Mouse (Mus musculus): Measurements from ENCODE around the gene Gm3055.
"Not testable (repeated sequence)": the region's sequence is repeated elsewhere in the genome, so short reads cannot be mapped to it uniquely, and the experiment has no call there.

The Gm3055 gene

DNA sequence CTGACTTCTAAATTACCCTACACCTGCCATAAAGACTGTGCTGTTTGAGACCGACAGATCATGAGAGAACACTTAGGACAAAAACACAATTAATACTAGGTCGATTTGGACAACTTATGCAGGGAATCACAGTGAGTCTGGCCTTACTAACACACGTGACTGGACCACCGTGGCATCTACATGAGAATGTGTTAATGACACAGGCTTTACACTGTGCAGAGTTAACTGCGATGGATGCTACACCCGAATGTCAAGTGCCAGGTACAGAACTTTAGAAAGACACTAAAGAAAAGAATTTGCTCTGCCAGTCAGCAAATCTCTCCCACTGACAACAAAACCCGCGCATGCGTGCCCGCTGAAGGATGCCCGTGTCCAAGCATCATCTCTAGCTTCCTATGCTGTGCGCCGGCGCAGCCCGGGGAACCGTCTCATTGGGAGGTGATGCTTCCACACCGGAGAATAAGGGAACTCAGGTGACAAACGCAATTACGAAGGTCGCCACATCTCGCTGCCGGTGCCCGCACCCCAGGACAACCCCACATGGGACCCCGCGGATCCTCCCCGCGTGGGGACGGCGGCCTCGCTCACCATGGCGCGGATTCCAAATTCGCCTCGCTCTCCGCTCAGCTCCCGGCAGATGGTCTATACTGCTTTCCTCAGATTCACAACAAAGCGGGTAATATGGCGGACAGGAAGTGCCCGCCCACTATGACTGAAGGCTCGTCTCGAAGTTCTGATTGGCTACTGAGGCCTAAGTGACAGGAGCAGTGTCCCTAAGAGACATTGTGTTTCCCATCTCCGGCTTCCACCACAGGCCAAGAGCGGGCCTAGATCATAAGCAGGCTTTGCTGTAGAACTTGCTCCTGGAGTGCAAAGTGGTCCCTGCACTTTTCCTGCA, at the start of gene Gm3055:
Gene Gm3055, minus strand, starts transcription at position 656 of the 898 bp plus-strand sequence.
- not testable (repeated sequence) for DNase-seq (ENCODE audit: low read depth in 1 of 2, low spot score in 2 of 2)

DNA sequence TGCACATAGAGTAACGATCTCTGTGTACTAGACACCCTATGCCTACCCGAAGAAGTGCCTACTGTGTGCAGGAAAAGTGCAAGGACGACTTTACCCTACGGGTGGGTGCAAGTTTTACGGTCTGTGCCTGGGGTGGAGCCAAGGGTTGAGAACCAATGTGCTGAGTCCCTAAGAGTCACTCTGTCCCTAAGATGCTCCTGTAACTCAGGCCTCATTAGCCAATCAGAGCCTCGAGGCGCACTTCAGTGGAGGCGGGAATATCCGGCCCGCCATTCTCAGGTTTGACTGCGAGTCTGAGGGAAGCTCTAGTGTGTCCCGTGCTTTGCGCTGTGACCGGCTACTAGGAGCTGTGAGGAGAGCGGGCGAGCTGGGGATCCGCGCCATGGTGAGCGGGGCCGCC, 40.9 kb upstream of the Gm3055 start, which contains the start of gene Gm4767:
Gene Gm4767, plus strand, starts transcription at position 288 of the 400 bp plus-strand sequence.
- DNase-seq (ENCODE audit: low read depth in 1 of 2, low spot score in 2 of 2), result not testable (repeated sequence)

DNA sequence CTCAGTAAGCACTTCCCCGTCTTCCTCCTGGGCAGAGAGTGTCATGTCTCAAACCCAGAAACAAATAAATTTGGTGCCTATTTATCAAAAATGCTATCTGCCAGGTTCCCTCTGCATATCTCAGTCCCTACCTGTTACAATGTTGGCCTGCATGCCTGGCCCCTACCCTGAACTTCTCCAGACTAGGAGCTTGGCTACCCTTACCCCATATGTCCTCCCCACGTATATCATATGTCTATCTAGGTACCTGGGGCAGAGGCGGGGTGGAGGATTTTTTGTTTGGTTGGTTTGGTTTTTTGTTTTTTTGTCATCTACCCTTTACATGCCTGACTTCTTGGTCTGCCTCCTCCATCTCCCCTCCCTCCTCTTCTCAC, 430 bp upstream of the Gm3055 start:
- DNase-seq (ENCODE audit: low read depth in 1 of 2, low spot score in 2 of 2), result not testable (repeated sequence)

DNA sequence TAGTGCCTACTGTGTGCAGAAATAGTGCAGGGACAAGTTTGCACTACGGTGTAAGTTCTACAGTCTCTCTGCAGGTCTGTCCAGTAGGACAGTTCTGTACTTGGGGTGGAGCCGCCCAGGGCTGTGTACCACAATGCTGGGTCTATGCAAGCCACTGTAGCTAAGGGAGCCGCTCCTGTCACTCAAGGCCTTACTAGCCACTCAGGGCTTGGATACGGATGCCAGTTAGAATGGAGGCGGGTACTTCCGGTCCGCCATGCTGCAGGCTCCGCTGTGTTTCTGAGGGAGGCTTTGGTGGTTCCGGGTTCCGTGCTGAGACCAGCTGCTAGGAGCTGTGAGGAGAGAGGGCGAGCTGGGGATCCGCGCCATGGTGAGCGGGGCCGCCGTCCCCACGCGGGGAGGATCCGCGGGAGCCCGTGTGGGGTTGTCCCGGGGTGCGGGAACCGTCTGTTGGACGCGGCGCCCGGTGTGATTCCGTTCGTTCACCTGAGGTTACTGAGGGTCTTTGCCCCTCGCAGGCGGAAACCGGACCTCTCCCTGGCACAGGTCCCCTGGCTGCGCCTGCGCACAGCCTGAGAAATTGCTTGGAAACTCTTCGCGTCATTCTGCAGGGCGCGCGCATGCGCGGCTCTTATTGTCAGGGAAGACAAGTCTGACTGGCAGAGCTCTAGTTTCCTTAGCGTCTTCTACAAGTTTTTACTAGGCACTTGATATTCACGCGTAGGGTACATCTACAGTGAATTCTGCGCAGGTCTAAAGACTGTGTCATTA, 66.2 kb downstream of the Gm3055 start, which contains the start of gene Zfp433:
Gene Zfp433, plus strand, starts transcription at position 295 of the 771 bp plus-strand sequence.
- DNase-seq (ENCODE audit: low read depth in 1 of 2, low spot score in 2 of 2), result not testable (repeated sequence)

Measured in monocyte, adult 2 months (primary cell).